Mouse (Mus musculus): ENCODE data around the gene Fen1. TPM values are rescaled to one million over a fixed set of nuclear protein-coding genes. Genes with fewer than 3 reads are reported as not detected.
A peak's percentile ranks its signal among the peaks of the same experiment; 100 is the strongest.

Fen1 gene
- polyA plus RNA-seq, 1 experiment from 2014 or later, result 215 TPM

DNA sequence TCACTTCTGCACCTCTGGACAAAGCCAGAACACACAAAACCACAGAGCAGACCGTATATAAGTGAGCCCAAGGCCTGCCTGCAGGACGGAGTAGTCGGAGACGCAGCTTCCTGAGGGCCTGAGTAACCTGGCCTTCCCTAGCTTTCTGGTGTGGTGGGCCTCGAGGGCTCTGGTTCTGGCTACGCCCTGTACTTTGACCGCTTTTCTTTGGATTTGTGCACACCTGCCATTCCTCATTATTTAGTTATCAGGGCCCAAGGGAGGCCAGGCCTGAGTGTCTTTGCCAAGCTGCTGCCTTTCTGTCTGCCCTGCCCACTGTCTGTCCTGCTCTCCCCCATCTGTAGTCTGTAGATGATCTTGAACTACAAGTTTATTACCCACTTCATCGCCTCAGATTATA is 14.0 kb downstream of the Fen1 start:
- Histone ChIP-seq H3K4me2 (no peak overlapping the region), H3K4me1 (replicated peaks; ENCODE audit: control insufficient read depth, insufficient read depth, low read length) (peaks cover 6% of the 10 kb centered on the region), H3K27me3 (replicated peaks; ENCODE audit: control insufficient read depth, insufficient read depth, low read length) (no peaks in the 10 kb centered on the region), H3K36me3 (ENCODE audit: control insufficient read depth, insufficient read depth, low read length) (peaks cover 86% of the 10 kb centered on the region), H3K27ac (ENCODE audit: low read depth, low read length) (no peak overlapping the region), H3K9ac (ENCODE audit: low read depth, low read length) (no peak overlapping the region), H3K4me3 (ENCODE audit: low read depth, low read length) (no peak overlapping the region), H3K9me3 (ENCODE audit: control insufficient read depth, low read length) (no peaks in the 10 kb centered on the region)
- DNase-seq (ENCODE audit: low spot score) (no peak), ATAC-seq (replicated peaks; ENCODE audit: low FRiP score) (no peak)
- WGBS, result 91% methylated on average over 8 of the region's 8 CpGs

- Histone ChIP-seq H3K36me3 (ENCODE audit: control insufficient read depth, insufficient read depth, low read length) (peaks cover 77% of the 10 kb centered on the region), H3K9me3 (ENCODE audit: control insufficient read depth, low read length) (no peaks in the 10 kb centered on the region), H3K9ac (ENCODE audit: low read depth, low read length) (no peak overlapping the region), H3K27me3 (replicated peaks; ENCODE audit: control insufficient read depth, insufficient read depth, low read length) (no peaks in the 10 kb centered on the region), H3K4me3 (ENCODE audit: low read depth, low read length) (no peak overlapping the region), H3K27ac (ENCODE audit: low read depth, low read length) (no peak overlapping the region), H3K4me2 (no peak overlapping the region), H3K4me1 (replicated peaks; ENCODE audit: control insufficient read depth, insufficient read depth, low read length) (peaks cover 12% of the 10 kb centered on the region)
- ATAC-seq (replicated peaks; ENCODE audit: low FRiP score), result no peak
- WGBS, result 89% methylated on average over 6 of the region's 6 CpGs
- no peak for DNase-seq (ENCODE audit: low spot score)
Observed at GRCm38 (mm10) chr19:10189022-10189421, 14.9 kb downstream of the Fen1 start.

- Histone ChIP-seq H3K27me3 (replicated peaks; ENCODE audit: control insufficient read depth, insufficient read depth, low read length) (no peaks in the 10 kb centered on the region), H3K36me3 (ENCODE audit: control insufficient read depth, insufficient read depth, low read length) (peaks cover 71% of the 10 kb centered on the region), H3K4me2 (no peak overlapping the region), H3K4me3 (ENCODE audit: low read depth, low read length) (no peak overlapping the region), H3K9ac (ENCODE audit: low read depth, low read length) (no peak overlapping the region), H3K4me1 (replicated peaks; ENCODE audit: control insufficient read depth, insufficient read depth, low read length) (peaks cover 15% of the 10 kb centered on the region), H3K27ac (ENCODE audit: low read depth, low read length) (no peak overlapping the region), H3K9me3 (ENCODE audit: control insufficient read depth, low read length) (no peaks in the 10 kb centered on the region)
- WGBS, result 88% methylated on average over 10 of the region's 10 CpGs
- DNase-seq (ENCODE audit: low spot score), result no peak
- no peak for ATAC-seq (replicated peaks; ENCODE audit: low FRiP score)
Observed at GRCm38 (mm10) chr19:10188281-10188811, 15.6 kb downstream of the Fen1 start.

GRCm38 (mm10) chr19:10186569-10186968 is 17.4 kb downstream of the Fen1 start:
- 91% methylated on average over 8 of the region's 8 CpGs for WGBS
- no peak overlapping the region for H3K4me2 ChIP-seq

DNA sequence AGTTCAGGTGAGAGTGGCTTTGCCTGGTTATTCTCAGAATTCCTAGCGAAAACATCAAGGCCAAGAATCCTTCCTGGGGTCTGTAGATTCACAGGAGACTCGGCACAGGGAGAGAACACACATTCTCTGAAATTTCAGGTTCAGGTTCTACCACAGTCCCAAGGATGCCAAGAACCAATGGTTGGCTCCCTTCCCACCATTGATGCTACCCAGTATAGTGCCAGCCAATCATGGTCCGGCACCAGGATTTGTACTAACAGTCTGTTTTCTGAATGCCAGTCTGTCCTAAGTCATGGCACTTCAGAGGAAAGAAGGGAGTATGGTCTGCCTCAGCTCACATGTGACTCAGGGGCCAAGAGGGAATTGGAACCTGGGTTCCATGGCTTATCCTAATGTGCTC is 18.1 kb downstream of the Fen1 start:
- Histone ChIP-seq H3K4me3 (ENCODE audit: low read depth, low read length) (no peak overlapping the region), H3K27ac (ENCODE audit: low read depth, low read length) (no peak overlapping the region), H3K4me1 (replicated peaks; ENCODE audit: control insufficient read depth, insufficient read depth, low read length) (peaks cover 9% of the 10 kb centered on the region), H3K4me2 (no peak overlapping the region), H3K36me3 (ENCODE audit: control insufficient read depth, insufficient read depth, low read length) (peaks cover 51% of the 10 kb centered on the region), H3K9me3 (ENCODE audit: control insufficient read depth, low read length) (no peaks in the 10 kb centered on the region), H3K9ac (ENCODE audit: low read depth, low read length) (no peak overlapping the region; the same call in 1 of the 2 replicates), H3K27me3 (replicated peaks; ENCODE audit: control insufficient read depth, insufficient read depth, low read length) (no peaks in the 10 kb centered on the region)
- no peak for DNase-seq (ENCODE audit: low spot score)
- ATAC-seq (replicated peaks; ENCODE audit: low FRiP score), result no peak
- 93% methylated on average over 3 of the region's 3 CpGs for WGBS

More at GRCm38 (mm10) chr19:10186569-10186968, 17.4 kb downstream of the Fen1 start:
- Histone ChIP-seq H3K9ac (ENCODE audit: low read depth, low read length) (no peak overlapping the region), H3K36me3 (ENCODE audit: control insufficient read depth, insufficient read depth, low read length) (peaks cover 58% of the 10 kb centered on the region), H3K4me1 (replicated peaks; ENCODE audit: control insufficient read depth, insufficient read depth, low read length) (peaks cover 15% of the 10 kb centered on the region), H3K27me3 (replicated peaks; ENCODE audit: control insufficient read depth, insufficient read depth, low read length) (no peaks in the 10 kb centered on the region), H3K27ac (ENCODE audit: low read depth, low read length) (no peak overlapping the region), H3K9me3 (ENCODE audit: control insufficient read depth, low read length) (no peaks in the 10 kb centered on the region), H3K4me3 (ENCODE audit: low read depth, low read length) (no peak overlapping the region)
- DNase-seq (ENCODE audit: low spot score) (no peak), ATAC-seq (replicated peaks; ENCODE audit: low FRiP score) (no peak)

DNA sequence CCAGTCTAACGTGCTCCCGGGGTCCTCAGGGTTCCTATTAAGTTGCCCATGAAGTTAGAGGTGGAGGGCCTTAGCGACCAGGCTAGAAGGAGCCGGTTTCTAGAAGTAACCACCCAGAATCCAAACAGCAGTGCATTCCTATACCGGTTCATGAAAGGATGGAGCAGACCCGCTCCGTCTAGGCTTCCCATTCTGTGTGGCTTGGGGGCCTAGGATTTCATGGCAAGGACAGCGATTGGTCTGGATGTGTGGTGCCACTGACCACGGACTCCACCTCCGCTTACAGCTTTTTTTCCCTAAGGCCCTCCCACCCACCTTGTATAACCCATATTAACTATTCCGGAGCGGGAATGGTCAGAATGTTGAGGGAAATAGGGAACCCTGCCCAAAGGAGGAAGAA is 19.9 kb downstream of the Fen1 start:
- Histone ChIP-seq H3K4me1 (replicated peaks; ENCODE audit: control insufficient read depth, insufficient read depth, low read length) (peaks cover 9% of the 10 kb centered on the region), H3K4me2 (peak overlapping the region; percentile 93), H3K36me3 (ENCODE audit: control insufficient read depth, insufficient read depth, low read length) (peaks cover 36% of the 10 kb centered on the region), H3K27me3 (replicated peaks; ENCODE audit: control insufficient read depth, insufficient read depth, low read length) (no peaks in the 10 kb centered on the region), H3K4me3 (ENCODE audit: low read depth, low read length) (peak overlapping the region; percentile 86), H3K9me3 (ENCODE audit: control insufficient read depth, low read length) (no peaks in the 10 kb centered on the region), H3K9ac (ENCODE audit: low read depth, low read length) (peak overlapping the region; percentile 95), H3K27ac (ENCODE audit: low read depth, low read length) (peak overlapping the region; percentile 87; the same call in 1 of the 2 replicates)
- ATAC-seq (replicated peaks; ENCODE audit: low FRiP score) (peak; percentile 12; the same call in 1 of the 2 replicates), DNase-seq (ENCODE audit: low spot score) (no peak)
- 34% methylated on average over 12 of the region's 12 CpGs for WGBS

DNA sequence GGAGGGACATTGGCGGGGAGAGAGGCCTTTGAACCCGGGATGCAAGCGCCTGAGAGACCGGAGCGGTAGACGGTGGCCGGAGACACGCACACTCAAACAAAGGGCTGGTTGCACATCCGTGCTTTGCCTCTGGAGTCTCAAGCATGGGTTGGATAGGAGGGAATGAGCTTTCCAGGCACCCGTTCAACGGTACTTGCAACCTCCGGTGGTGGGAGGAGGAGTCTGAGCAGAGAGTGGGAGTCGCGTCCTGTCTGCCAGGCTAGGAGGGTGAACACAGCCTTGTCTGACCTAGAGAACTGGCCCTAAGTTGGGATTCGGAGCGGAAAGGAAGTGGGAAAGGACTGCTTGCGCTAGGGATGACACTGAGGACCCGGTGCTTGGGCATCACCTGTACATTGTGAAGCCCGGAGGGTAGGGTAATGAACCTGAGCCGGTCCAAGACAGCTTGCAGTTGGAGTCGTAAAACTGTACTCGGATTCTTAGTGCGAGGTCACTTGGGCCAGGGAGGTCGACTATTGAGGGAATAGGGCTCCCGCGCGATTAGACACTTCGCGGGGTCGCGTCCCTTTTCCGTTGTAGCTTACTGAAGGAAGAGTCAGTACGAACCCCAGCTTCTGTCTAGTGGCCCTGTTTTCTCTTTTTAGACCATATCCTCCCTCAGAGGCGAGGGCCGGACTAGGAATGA is 20.5 kb downstream of the Fen1 start:
- WGBS, result 2% methylated on average over 35 of the region's 35 CpGs
- peak overlapping the region; percentile 93 for H3K4me2 ChIP-seq
- H3K9ac ChIP-seq (ENCODE audit: low read depth, low read length), result peak overlapping the region; percentile 95
- peak overlapping the region; percentile 86 for H3K4me3 ChIP-seq (ENCODE audit: low read depth, low read length)
- H3K27ac ChIP-seq (ENCODE audit: low read depth, low read length), result peak overlapping the region; percentile 87
- H3K9me3 ChIP-seq (ENCODE audit: control insufficient read depth, low read length), result no peaks in the 10 kb centered on the region
- no peaks in the 10 kb centered on the region for H3K27me3 ChIP-seq (replicated peaks; ENCODE audit: control insufficient read depth, insufficient read depth, low read length)
- H3K4me1 ChIP-seq (replicated peaks; ENCODE audit: control insufficient read depth, insufficient read depth, low read length), result peaks cover 9% of the 10 kb centered on the region
- peaks cover 29% of the 10 kb centered on the region for H3K36me3 ChIP-seq (ENCODE audit: control insufficient read depth, insufficient read depth, low read length)
- peak; percentile 56 for ATAC-seq (replicated peaks; ENCODE audit: low FRiP score)
- peak; percentile 73 for DNase-seq (ENCODE audit: low spot score)

- under 1% methylated on average over 70 of the region's 70 CpGs for WGBS
- DNase-seq (ENCODE audit: low spot score) (peak; percentile 93), ATAC-seq (replicated peaks; ENCODE audit: low FRiP score) (peak; percentile 95)
- peaks cover 9% of the 10 kb centered on the region for H3K4me1 ChIP-seq (replicated peaks; ENCODE audit: control insufficient read depth, insufficient read depth, low read length)
- H3K27ac ChIP-seq (ENCODE audit: low read depth, low read length), result peak within 1 kb of the TSS; percentile 87
- H3K36me3 ChIP-seq (ENCODE audit: control insufficient read depth, insufficient read depth, low read length), result peaks cover 24% of the 10 kb centered on the region
- no peaks in the 10 kb centered on the region for H3K27me3 ChIP-seq (replicated peaks; ENCODE audit: control insufficient read depth, insufficient read depth, low read length)
- H3K9me3 ChIP-seq (ENCODE audit: control insufficient read depth, low read length), result no peaks in the 10 kb centered on the region
- peak within 1 kb of the TSS; percentile 95 for H3K9ac ChIP-seq (ENCODE audit: low read depth, low read length)
- peak within 1 kb of the TSS; percentile 93 for H3K4me2 ChIP-seq
- peak within 1 kb of the TSS; percentile 86 for H3K4me3 ChIP-seq (ENCODE audit: low read depth, low read length)
Observed at GRCm38 (mm10) chr19:10182670-10183298, 21.2 kb downstream of the Fen1 start, which contains the start of gene Fads1. Fads1 (plus strand) TSS chr19:10182888.

Data from liver, embryonic 11.5 days (tissue).